Mouse (Mus musculus): ENCODE measurements around the gene Map2k2. TPM values are rescaled to one million over a fixed set of nuclear protein-coding genes. Genes with fewer than 3 reads are reported as not detected.

The Map2k2 gene
- polyA plus RNA-seq, 1 experiment = 61.3 TPM

- no peak overlapping the region for H3K4me3 ChIP-seq (ENCODE audit: insufficient read depth, low read length)
- TF ChIP-seq CTCF (IDR thresholded peaks at IDR 0.05; ENCODE audit: borderline replicate concordance, insufficient read depth, low read length) (no peak), POLR2A (IDR thresholded peaks at IDR 0.05; ENCODE audit: low read depth, low read length) (no peak)
- H3K4me1 ChIP-seq (ENCODE audit: control insufficient read depth, insufficient read depth, low read length) = no peaks in the 10 kb centered on the region
- H3K27ac ChIP-seq (ENCODE audit: insufficient read depth, low read length) = no peak overlapping the region
Measured at GRCm38 (mm10) chr10:81092465-81093250, 13.1 kb upstream of the Map2k2 start.

- no peak overlapping the region for H3K27ac ChIP-seq (ENCODE audit: insufficient read depth, low read length)
- no peak for TF ChIP-seq CTCF (IDR thresholded peaks at IDR 0.05; ENCODE audit: borderline replicate concordance, insufficient read depth, low read length)
- no peak for TF ChIP-seq POLR2A (IDR thresholded peaks at IDR 0.05; ENCODE audit: low read depth, low read length)
Measured at GRCm38 (mm10) chr10:81094931-81095678, 10.6 kb upstream of the Map2k2 start.

GRCm38 (mm10) chr10:81106113-81106721 lies 502 bp downstream of the Map2k2 start:
- TF ChIP-seq POLR2A (IDR thresholded peaks at IDR 0.05; ENCODE audit: low read depth, low read length) (no peak; the same call in 1 of the 2 replicates), CTCF (IDR thresholded peaks at IDR 0.05; ENCODE audit: borderline replicate concordance, insufficient read depth, low read length) (no peak)
- H3K4me3 ChIP-seq (ENCODE audit: insufficient read depth, low read length) = peak overlapping the region; percentile 59
- H3K4me1 ChIP-seq (ENCODE audit: control insufficient read depth, insufficient read depth, low read length) = no peaks in the 10 kb centered on the region
- H3K27ac ChIP-seq (ENCODE audit: insufficient read depth, low read length) = peak overlapping the region; percentile 85

More at GRCm38 (mm10) chr10:81094931-81095678, 10.6 kb upstream of the Map2k2 start:
- H3K4me1 ChIP-seq (ENCODE audit: control insufficient read depth, insufficient read depth, low read length) = no peaks in the 10 kb centered on the region
- no peak overlapping the region for H3K4me3 ChIP-seq (ENCODE audit: insufficient read depth, low read length)

- TF ChIP-seq CTCF (IDR thresholded peaks at IDR 0.05; ENCODE audit: borderline replicate concordance, insufficient read depth, low read length) (no peak), POLR2A (IDR thresholded peaks at IDR 0.05; ENCODE audit: low read depth, low read length) (no peak)
- Histone ChIP-seq H3K4me3 (ENCODE audit: insufficient read depth, low read length) (no peak overlapping the region), H3K27ac (ENCODE audit: insufficient read depth, low read length) (no peak overlapping the region), H3K4me1 (ENCODE audit: control insufficient read depth, insufficient read depth, low read length) (no peaks in the 10 kb centered on the region)
Measured at GRCm38 (mm10) chr10:81112946-81113345, 7.2 kb downstream of the Map2k2 start.

GRCm38 (mm10) chr10:81119625-81120024 lies 13.9 kb downstream of the Map2k2 start:
- Histone ChIP-seq H3K4me1 (ENCODE audit: control insufficient read depth, insufficient read depth, low read length) (no peaks in the 10 kb centered on the region), H3K4me3 (ENCODE audit: insufficient read depth, low read length) (no peak overlapping the region), H3K27ac (ENCODE audit: insufficient read depth, low read length) (no peak overlapping the region)
- TF ChIP-seq POLR2A (IDR thresholded peaks at IDR 0.05; ENCODE audit: low read depth, low read length) = no peak
- no peak for TF ChIP-seq CTCF (IDR thresholded peaks at IDR 0.05; ENCODE audit: borderline replicate concordance, insufficient read depth, low read length)

- Histone ChIP-seq H3K27ac (ENCODE audit: insufficient read depth, low read length) (no peak overlapping the region), H3K4me3 (ENCODE audit: insufficient read depth, low read length) (no peak overlapping the region), H3K4me1 (ENCODE audit: control insufficient read depth, insufficient read depth, low read length) (no peaks in the 10 kb centered on the region)
- no peak for TF ChIP-seq CTCF (IDR thresholded peaks at IDR 0.05; ENCODE audit: borderline replicate concordance, insufficient read depth, low read length)
- TF ChIP-seq POLR2A (IDR thresholded peaks at IDR 0.05; ENCODE audit: low read depth, low read length) = no peak
Measured at GRCm38 (mm10) chr10:81120650-81121049, 14.9 kb downstream of the Map2k2 start.

- no peak for TF ChIP-seq POLR2A (IDR thresholded peaks at IDR 0.05; ENCODE audit: low read depth, low read length)
- no peak for TF ChIP-seq CTCF (IDR thresholded peaks at IDR 0.05; ENCODE audit: borderline replicate concordance, insufficient read depth, low read length)
- H3K4me3 ChIP-seq (ENCODE audit: insufficient read depth, low read length) = no peak overlapping the region
- H3K27ac ChIP-seq (ENCODE audit: insufficient read depth, low read length) = no peak overlapping the region
- no peaks in the 10 kb centered on the region for H3K4me1 ChIP-seq (ENCODE audit: control insufficient read depth, insufficient read depth, low read length)
Measured at GRCm38 (mm10) chr10:81122889-81123288, 17.2 kb downstream of the Map2k2 start.

- Histone ChIP-seq H3K4me1 (ENCODE audit: control insufficient read depth, insufficient read depth, low read length) (no peaks in the 10 kb centered on the region), H3K27ac (ENCODE audit: insufficient read depth, low read length) (no peak overlapping the region), H3K4me3 (ENCODE audit: insufficient read depth, low read length) (no peak overlapping the region)
- TF ChIP-seq CTCF (IDR thresholded peaks at IDR 0.05; ENCODE audit: borderline replicate concordance, insufficient read depth, low read length) (no peak), POLR2A (IDR thresholded peaks at IDR 0.05; ENCODE audit: low read depth, low read length) (no peak)
Measured at GRCm38 (mm10) chr10:81123500-81123899, 17.8 kb downstream of the Map2k2 start.

GRCm38 (mm10) chr10:81134181-81134587 lies 28.5 kb downstream of the Map2k2 start:
- TF ChIP-seq CTCF (IDR thresholded peaks at IDR 0.05; ENCODE audit: borderline replicate concordance, insufficient read depth, low read length) (no peak), POLR2A (IDR thresholded peaks at IDR 0.05; ENCODE audit: low read depth, low read length) (no peak)
- Histone ChIP-seq H3K4me3 (ENCODE audit: insufficient read depth, low read length) (no peak overlapping the region), H3K27ac (ENCODE audit: insufficient read depth, low read length) (no peak overlapping the region), H3K4me1 (ENCODE audit: control insufficient read depth, insufficient read depth, low read length) (peaks cover 2% of the 10 kb centered on the region; the same call in 1 of the 2 replicates)
